Mouse (Mus musculus) layer of hippocampus, adult 8-10 months (tissue): ENCODE measurements around the gene Jakmip3. TPM values are rescaled to one million over a fixed set of nuclear protein-coding genes. Genes with fewer than 3 reads are reported as not detected.

Source experiments
- DNase-seq, 2 experiments: peaks; one replicate each; pipeline ENCODE4 v3.0.0; 2022; ENCODE audit warnings: low spot score in 2 of 2
- total RNA-seq, 4 experiments: library from RNA; stranded (reverse); gene quantifications; 2 replicates each; pipeline ENCODE4 v1.2.4; 2022

The Jakmip3 gene
- total RNA-seq, 4 experiments from 2014 or later, result 51.6 to 59.5 (median 52.6) TPM

GRCm38 (mm10) chr7:139031215-139031614 is 90.7 kb downstream of the Jakmip3 start:
- DNase-seq, result no peak

- DNase-seq, result no peak
These were observed 122.9 kb downstream of the Jakmip3 start for GRCm38 (mm10) chr7:139063406-139063805.

- DNase-seq, result peak in 1 of 2 experiments; percentile 81
These were observed 127.7 kb downstream of the Jakmip3 start for GRCm38 (mm10) chr7:139068182-139068623.

GRCm38 (mm10) chr7:139074189-139074588 is 133.7 kb downstream of the Jakmip3 start:
- no peak for DNase-seq

- DNase-seq, result no peak
These were observed 134.7 kb downstream of the Jakmip3 start for GRCm38 (mm10) chr7:139075054-139075794.

GRCm38 (mm10) chr7:139077283-139077682 is 136.8 kb downstream of the Jakmip3 start:
- no peak for DNase-seq

GRCm38 (mm10) chr7:139078181-139078580 is 137.7 kb downstream of the Jakmip3 start:
- no peak for DNase-seq

- no peak for DNase-seq
These were observed 138.6 kb downstream of the Jakmip3 start for GRCm38 (mm10) chr7:139079141-139079540.

- DNase-seq, result no peak
These were observed 140.2 kb downstream of the Jakmip3 start for GRCm38 (mm10) chr7:139080714-139081113.

GRCm38 (mm10) chr7:139081158-139081557 is 140.6 kb downstream of the Jakmip3 start:
- no peak for DNase-seq

- DNase-seq, result no peak
These were observed 141.8 kb downstream of the Jakmip3 start for GRCm38 (mm10) chr7:139082281-139082680.

GRCm38 (mm10) chr7:139084316-139084715 is 143.8 kb downstream of the Jakmip3 start:
- DNase-seq, result no peak

- DNase-seq, result peak; percentile 85 to 89
These were observed 145.2 kb downstream of the Jakmip3 start, which contains the start of gene Dpysl4 for GRCm38 (mm10) chr7:139085629-139086194. Gene Dpysl4 (plus strand): TSS chr7:139086001.

GRCm38 (mm10) chr7:139086195-139087158 is 145.9 kb downstream of the Jakmip3 start:
- no peak for DNase-seq

- no peak for DNase-seq
These were observed 147.3 kb downstream of the Jakmip3 start for GRCm38 (mm10) chr7:139087801-139088200.

- peak in 1 of 2 experiments; percentile 61 for DNase-seq
These were observed 149.7 kb downstream of the Jakmip3 start for GRCm38 (mm10) chr7:139089892-139090874.

- DNase-seq, result no peak
These were observed 151.2 kb downstream of the Jakmip3 start for GRCm38 (mm10) chr7:139091681-139092080.

GRCm38 (mm10) chr7:139092676-139093075 is 152.1 kb downstream of the Jakmip3 start:
- no peak for DNase-seq

- peak in 1 of 2 experiments; percentile 60 for DNase-seq
These were observed 152.6 kb downstream of the Jakmip3 start for GRCm38 (mm10) chr7:139093124-139093523.

- DNase-seq, result no peak
These were observed 153.3 kb downstream of the Jakmip3 start for GRCm38 (mm10) chr7:139093781-139094180.
